Mouse (Mus musculus) stomach, embryonic 16.5 days (tissue): Measurements from ENCODE around the gene Hadha. TPM values are rescaled to one million over a fixed set of nuclear protein-coding genes. Genes with fewer than 3 reads are reported as not detected.

Source experiments
- ATAC-seq: fragments of 200-750 bp; cut with Nextera tagmentation; 2 replicates; pipeline ENCODE4 v1.8.0; 2017; ENCODE audit warnings: moderate number of reproducible peaks, moderate TSS enrichment; ENCODE audit not compliant: insufficient read depth, low FRiP score
- H3K27ac ChIP-seq: fragments of 300-500 bp; sonication (generic); 2 replicates; pipeline ENCODE4 v1.5.1; 2014; ENCODE audit warnings: low read length
- H3K27me3 ChIP-seq: fragments of 300-500 bp; sonication (generic); 2 replicates; pipeline ENCODE4 v1.6.1; 2014; ENCODE audit warnings: low read length, control low read depth, mixed read lengths; ENCODE audit not compliant: control insufficient read depth, insufficient read depth
- H3K36me3 ChIP-seq: fragments of 300-500 bp; sonication (generic); 2 replicates; pipeline ENCODE4 v1.6.1; 2014; ENCODE audit warnings: low read length; ENCODE audit not compliant: control insufficient read depth, insufficient read depth
- H3K4me1 ChIP-seq: fragments of 300-500 bp; sonication (generic); 2 replicates; pipeline ENCODE4 v1.6.1; 2014; ENCODE audit warnings: low read length, control low read depth, mixed read lengths; ENCODE audit not compliant: control insufficient read depth, insufficient read depth
- H3K4me2 ChIP-seq: fragments of 300-500 bp; sonication (generic); 2 replicates; pipeline ENCODE4 v1.6.1; 2014; ENCODE audit warnings: low read depth, low read length, mixed read lengths
- H3K4me3 ChIP-seq: fragments of 300-500 bp; sonication (generic); replicated peaks from 2 replicates; pipeline ENCODE4 v1.5.1; 2014; ENCODE audit warnings: mild to moderate bottlenecking, low read length
- H3K9ac ChIP-seq: fragments of 300-500 bp; sonication (generic); 2 replicates; pipeline ENCODE4 v1.6.1; 2014; ENCODE audit warnings: low read length
- H3K9me3 ChIP-seq: fragments of 300-500 bp; sonication (generic); replicated peaks from 2 replicates; pipeline ENCODE4 v1.6.1; 2016; ENCODE audit warnings: low read length, control low read depth; ENCODE audit not compliant: control insufficient read depth
- WGBS: fragments of 180-500 bp; shearing (Covaris S2); extraction: QIAGEN DNeasy Blood & Tissue Kit; methylation state at CpG from one replicate; pipeline ENCODE4 v1.1.7; 2014; 5-methylcytosine and 5-hydroxymethylcytosine counted together
- polyA plus RNA-seq: library from polyadenylated mRNA; unstranded; fragments of >200 nt; fragmentation: Nextera tagmentation; extraction: Ambion mirVana; gene quantifications from 2 replicates; pipeline ENCODE4 v1.2.1, GENCODE M21; 2015

Hadha gene
- polyA plus RNA-seq, 1 experiment from 2014 or later, result 174 TPM

- 3% methylated on average over 11 of the region's 12 CpGs for WGBS
- H3K27me3 ChIP-seq, result peaks cover 25% of the 10 kb centered on the region
- no peak for ATAC-seq
- H3K9ac ChIP-seq, result no peak overlapping the region
- peak overlapping the region; percentile 96 for H3K4me2 ChIP-seq
- no peaks in the 10 kb centered on the region for H3K36me3 ChIP-seq
- H3K4me3 ChIP-seq, result peak overlapping the region; percentile 56
- peaks cover 15% of the 10 kb centered on the region for H3K4me1 ChIP-seq
- H3K27ac ChIP-seq, result no peak overlapping the region
- H3K9me3 ChIP-seq, result no peaks in the 10 kb centered on the region
Measured at GRCm38 (mm10) chr5:30104339-30104738, 50.6 kb downstream of the Hadha start.

GRCm38 (mm10) chr5:30103340-30103739 lies 51.6 kb downstream of the Hadha start:
- 78% methylated on average over 3 of the region's 3 CpGs for WGBS
- ATAC-seq, result no peak
- Histone ChIP-seq H3K9ac (no peak overlapping the region), H3K36me3 (no peaks in the 10 kb centered on the region), H3K27me3 (peaks cover 25% of the 10 kb centered on the region), H3K4me1 (peaks cover 15% of the 10 kb centered on the region), H3K27ac (no peak overlapping the region), H3K4me2 (no peak overlapping the region), H3K4me3 (no peak overlapping the region), H3K9me3 (no peaks in the 10 kb centered on the region)

- no peak overlapping the region for H3K4me2 ChIP-seq
- ATAC-seq, result no peak
- no peak overlapping the region for H3K27ac ChIP-seq
- H3K9me3 ChIP-seq, result no peaks in the 10 kb centered on the region
- H3K4me3 ChIP-seq, result no peak overlapping the region
- H3K9ac ChIP-seq, result no peak overlapping the region
- H3K36me3 ChIP-seq, result no peaks in the 10 kb centered on the region
- 90% methylated on average over 1 of the region's 1 CpGs for WGBS
- H3K27me3 ChIP-seq, result no peaks in the 10 kb centered on the region
- no peaks in the 10 kb centered on the region for H3K4me1 ChIP-seq
Measured at GRCm38 (mm10) chr5:30098260-30098659, 56.7 kb downstream of the Hadha start.

GRCm38 (mm10) chr5:30095731-30096130 lies 59.2 kb downstream of the Hadha start:
- no peaks in the 10 kb centered on the region for H3K36me3 ChIP-seq
- H3K9me3 ChIP-seq, result no peaks in the 10 kb centered on the region
- no peaks in the 10 kb centered on the region for H3K27me3 ChIP-seq
- H3K4me1 ChIP-seq, result no peaks in the 10 kb centered on the region
- no peak overlapping the region for H3K4me2 ChIP-seq
- ATAC-seq, result no peak
- no peak overlapping the region for H3K4me3 ChIP-seq
- no peak overlapping the region for H3K27ac ChIP-seq
- WGBS, result 63% methylated on average over 6 of the region's 6 CpGs
- H3K9ac ChIP-seq, result no peak overlapping the region

- ATAC-seq, result no peak
- no peak overlapping the region for H3K4me2 ChIP-seq
- 41% methylated on average over 2 of the region's 2 CpGs for WGBS
- no peak overlapping the region for H3K27ac ChIP-seq
- H3K27me3 ChIP-seq, result no peaks in the 10 kb centered on the region
- no peak overlapping the region for H3K4me3 ChIP-seq
- H3K9me3 ChIP-seq, result no peaks in the 10 kb centered on the region
- no peaks in the 10 kb centered on the region for H3K4me1 ChIP-seq
- no peak overlapping the region for H3K9ac ChIP-seq
- no peaks in the 10 kb centered on the region for H3K36me3 ChIP-seq
Measured at GRCm38 (mm10) chr5:30094399-30094798, 60.6 kb downstream of the Hadha start.

- WGBS, result 50% methylated on average over 13 of the region's 13 CpGs
- Histone ChIP-seq H3K9me3 (no peaks in the 10 kb centered on the region), H3K36me3 (no peaks in the 10 kb centered on the region), H3K27ac (no peak overlapping the region), H3K27me3 (no peaks in the 10 kb centered on the region), H3K4me1 (no peaks in the 10 kb centered on the region), H3K4me3 (no peak overlapping the region), H3K9ac (no peak overlapping the region), H3K4me2 (no peak overlapping the region)
- ATAC-seq, result no peak
Measured at GRCm38 (mm10) chr5:30092701-30093100, 62.3 kb downstream of the Hadha start.

GRCm38 (mm10) chr5:30072825-30073821 lies 81.8 kb downstream of the Hadha start, which contains the start of gene Tyms:
Gene Tyms, minus strand, starts transcription at chr5:30073617.
- Histone ChIP-seq H3K9me3 (no peaks in the 10 kb centered on the region), H3K9ac (peak within 1 kb of the TSS; percentile 91), H3K36me3 (peaks cover 7% of the 10 kb centered on the region; the same call in 1 of the 2 replicates), H3K4me1 (0 out of 2 replicates have a peak, but pooled peaks cover 2% of the 10 kb centered on the region), H3K27me3 (no peaks in the 10 kb centered on the region), H3K27ac (peak within 1 kb of the TSS; percentile 94), H3K4me3 (peak within 1 kb of the TSS; percentile 90), H3K4me2 (peak within 1 kb of the TSS; percentile 65)
- peak; percentile 94 for ATAC-seq
- 1% methylated on average over 45 of the region's 45 CpGs for WGBS

- H3K9ac ChIP-seq, result peak overlapping the region; percentile 91
- no peak for ATAC-seq
Measured at GRCm38 (mm10) chr5:30072377-30072776, 82.6 kb downstream of the Hadha start.

GRCm38 (mm10) chr5:30071677-30072076 lies 83.3 kb downstream of the Hadha start:
- ATAC-seq, result no peak
- H3K4me1 ChIP-seq, result 0 out of 2 replicates have a peak, but pooled peaks cover 2% of the 10 kb centered on the region
- WGBS, result 57% methylated on average over 6 of the region's 6 CpGs
- H3K27ac ChIP-seq, result no peak overlapping the region
- peak overlapping the region; percentile 90 for H3K4me3 ChIP-seq
- peak overlapping the region; percentile 91 for H3K9ac ChIP-seq
- H3K36me3 ChIP-seq, result peaks cover 7% of the 10 kb centered on the region; the same call in 1 of the 2 replicates
- H3K27me3 ChIP-seq, result no peaks in the 10 kb centered on the region
- H3K9me3 ChIP-seq, result no peaks in the 10 kb centered on the region
- peak overlapping the region; percentile 65 for H3K4me2 ChIP-seq

More at GRCm38 (mm10) chr5:30072377-30072776, 82.6 kb downstream of the Hadha start:
- H3K36me3 ChIP-seq, result peaks cover 7% of the 10 kb centered on the region; the same call in 1 of the 2 replicates
- WGBS, result 21% methylated on average over 3 of the region's 3 CpGs
- peak overlapping the region; percentile 90 for H3K4me3 ChIP-seq
- H3K27me3 ChIP-seq, result no peaks in the 10 kb centered on the region
- H3K4me1 ChIP-seq, result 0 out of 2 replicates have a peak, but pooled peaks cover 2% of the 10 kb centered on the region
- H3K27ac ChIP-seq, result peak overlapping the region; percentile 10; the same call in 1 of the 2 replicates
- peak overlapping the region; percentile 65 for H3K4me2 ChIP-seq
- H3K9me3 ChIP-seq, result no peaks in the 10 kb centered on the region
